Mouse (Mus musculus) liver, embryonic 16.5 days (tissue): Measurements from ENCODE around the gene Dis3l2. TPM values are rescaled to one million over a fixed set of nuclear protein-coding genes. Genes with fewer than 3 reads are reported as not detected.

Experiments
- ATAC-seq: fragments of 200-750 bp; cut with Nextera tagmentation; 2 replicates; pipeline ENCODE4 v1.8.0; 2017; ENCODE audit warnings: low read depth, mild to moderate bottlenecking, moderate number of reproducible peaks, moderate library complexity
- H3K27ac ChIP-seq: fragments of 300-500 bp; sonication (generic); 2 replicates; pipeline ENCODE4 v1.5.1; 2014; ENCODE audit warnings: mild to moderate bottlenecking, low read length
- H3K27me3 ChIP-seq: fragments of 300-500 bp; sonication (generic); 2 replicates; pipeline ENCODE4 v1.6.1; 2014; ENCODE audit warnings: low read depth, low read length, mixed read lengths; ENCODE audit not compliant: control insufficient read depth, insufficient read depth
- H3K36me3 ChIP-seq: fragments of 300-500 bp; sonication (generic); 2 replicates; pipeline ENCODE4 v1.6.1; 2014; ENCODE audit warnings: mild to moderate bottlenecking; ENCODE audit not compliant: control insufficient read depth, insufficient read depth
- H3K4me1 ChIP-seq: fragments of 300-500 bp; sonication (generic); 2 replicates; pipeline ENCODE4 v1.6.1; 2014; ENCODE audit warnings: low read depth, low read length, mixed read lengths; ENCODE audit not compliant: control insufficient read depth
- H3K4me2 ChIP-seq: fragments of 300-500 bp; sonication (generic); 2 replicates; pipeline ENCODE4 v1.6.1; 2014; ENCODE audit warnings: low read depth, low read length, mixed read lengths
- H3K4me3 ChIP-seq: fragments of 300-500 bp; sonication (generic); 2 replicates; pipeline ENCODE4 v1.5.1; 2014; ENCODE audit warnings: low read depth, mild to moderate bottlenecking, low read length
- H3K9ac ChIP-seq: fragments of 300-500 bp; sonication (generic); 2 replicates; pipeline ENCODE4 v1.6.1; 2014; ENCODE audit warnings: low read depth, low read length
- H3K9me3 ChIP-seq: fragments of 300-500 bp; sonication (generic); replicated peaks from 2 replicates; pipeline ENCODE4 v1.6.1; 2016; ENCODE audit warnings: low read length; ENCODE audit not compliant: control insufficient read depth
- WGBS: fragments of 180-500 bp; shearing (Covaris S2); extraction: QIAGEN DNeasy Blood & Tissue Kit; methylation state at CpG from one replicate; pipeline ENCODE4 v1.1.7; 2014; ENCODE audit not compliant: insufficient replicate concordance; 5-methylcytosine and 5-hydroxymethylcytosine counted together
- polyA plus RNA-seq: library from polyadenylated mRNA; unstranded; fragments of >200 nt; fragmentation: Nextera tagmentation; extraction: Ambion mirVana; gene quantifications from 2 replicates; pipeline ENCODE4 v1.2.1, GENCODE M21; 2015

The Dis3l2 gene
- polyA plus RNA-seq, 1 experiment from 2014 or later: 9.2 TPM

GRCm38 (mm10) chr1:87073776-87074175, 370.2 kb downstream of the Dis3l2 start:
- Histone ChIP-seq H3K9me3 (no peaks in the 10 kb centered on the region), H3K36me3 (no peaks in the 10 kb centered on the region), H3K4me1 (no peaks in the 10 kb centered on the region), H3K9ac (no peak overlapping the region), H3K27ac (no peak overlapping the region), H3K4me3 (no peak overlapping the region), H3K27me3 (no peaks in the 10 kb centered on the region), H3K4me2 (no peak overlapping the region)
- no peak for ATAC-seq
- 66% methylated on average over 8 of the region's 8 CpGs for WGBS

DNA sequence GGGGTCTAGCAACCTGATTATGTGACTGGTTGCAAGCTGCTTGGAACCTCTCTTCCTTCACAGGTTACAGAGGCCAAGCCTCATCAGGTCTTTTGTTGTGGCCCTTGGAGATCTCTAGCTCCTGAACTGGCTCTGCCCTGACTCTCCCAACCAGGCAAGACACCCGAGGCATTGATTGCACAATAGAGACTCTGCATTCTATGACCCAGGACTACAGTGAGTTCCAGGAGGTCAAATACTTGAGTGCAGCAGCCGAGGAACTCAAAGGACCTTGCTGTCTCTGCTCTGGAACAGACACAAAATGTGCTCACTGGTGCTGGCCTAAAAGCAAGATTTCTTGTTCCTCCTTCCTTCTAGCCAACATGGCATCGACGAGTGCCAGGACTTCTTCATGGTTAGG, 382.6 kb downstream of the Dis3l2 start:
- no peak overlapping the region for H3K4me3 ChIP-seq
- no peak overlapping the region for H3K4me2 ChIP-seq
- H3K27ac ChIP-seq: no peak overlapping the region
- H3K4me1 ChIP-seq: no peaks in the 10 kb centered on the region
- no peaks in the 10 kb centered on the region for H3K27me3 ChIP-seq
- no peak overlapping the region for H3K9ac ChIP-seq
- 44% methylated on average over 4 of the region's 4 CpGs for WGBS
- ATAC-seq: no peak
- H3K36me3 ChIP-seq: no peaks in the 10 kb centered on the region
- H3K9me3 ChIP-seq: no peaks in the 10 kb centered on the region

GRCm38 (mm10) chr1:87086964-87087363, 383.4 kb downstream of the Dis3l2 start:
- no peaks in the 10 kb centered on the region for H3K27me3 ChIP-seq
- H3K4me3 ChIP-seq: no peak overlapping the region
- no peak for ATAC-seq
- no peaks in the 10 kb centered on the region for H3K36me3 ChIP-seq
- H3K9me3 ChIP-seq: no peaks in the 10 kb centered on the region
- H3K27ac ChIP-seq: no peak overlapping the region
- WGBS: 79% methylated on average over 17 of the region's 17 CpGs
- no peak overlapping the region for H3K4me2 ChIP-seq
- no peak overlapping the region for H3K9ac ChIP-seq
- H3K4me1 ChIP-seq: no peaks in the 10 kb centered on the region

DNA sequence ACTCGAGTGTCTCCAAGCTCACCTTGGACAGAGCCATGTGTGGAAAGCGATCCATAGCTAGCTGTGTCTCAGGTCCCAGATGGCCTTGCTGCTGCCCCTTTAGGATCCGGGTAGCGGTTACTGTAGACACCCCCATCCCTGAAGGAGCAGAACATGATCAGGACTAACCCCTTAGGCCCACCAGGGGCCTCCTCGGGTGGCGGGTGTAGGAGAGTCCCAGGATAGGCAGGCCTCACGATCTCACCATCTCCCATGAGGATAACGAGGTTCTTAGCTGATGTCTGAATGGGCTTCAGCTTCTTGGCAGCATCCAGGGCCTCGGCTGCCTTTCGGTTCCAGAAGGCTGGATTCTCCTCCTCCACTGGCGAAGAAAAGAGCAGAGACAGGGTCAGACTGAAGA, 385.6 kb downstream of the Dis3l2 start:
- no peaks in the 10 kb centered on the region for H3K4me1 ChIP-seq
- ATAC-seq: no peak
- no peaks in the 10 kb centered on the region for H3K36me3 ChIP-seq
- no peaks in the 10 kb centered on the region for H3K27me3 ChIP-seq
- no peak overlapping the region for H3K9ac ChIP-seq
- H3K4me2 ChIP-seq: no peak overlapping the region
- H3K4me3 ChIP-seq: no peak overlapping the region
- no peaks in the 10 kb centered on the region for H3K9me3 ChIP-seq
- no peak overlapping the region for H3K27ac ChIP-seq
- WGBS: 69% methylated on average over 11 of the region's 11 CpGs

- no peak within 1 kb of the TSS for H3K4me3 ChIP-seq
- H3K9ac ChIP-seq: no peak within 1 kb of the TSS
- H3K4me2 ChIP-seq: no peak within 1 kb of the TSS
- 50% methylated on average over 4 of the region's 4 CpGs for WGBS
- no peaks in the 10 kb centered on the region for H3K36me3 ChIP-seq
- no peaks in the 10 kb centered on the region for H3K27me3 ChIP-seq
- H3K4me1 ChIP-seq: no peaks in the 10 kb centered on the region
- no peak within 1 kb of the TSS for H3K27ac ChIP-seq
- ATAC-seq: no peak
- H3K9me3 ChIP-seq: no peaks in the 10 kb centered on the region
Observed at GRCm38 (mm10) chr1:87089828-87090227, 386.2 kb downstream of the Dis3l2 start, which contains the start of gene Alppl2. Gene Alppl2 (minus strand): TSS chr1:87089928.

DNA sequence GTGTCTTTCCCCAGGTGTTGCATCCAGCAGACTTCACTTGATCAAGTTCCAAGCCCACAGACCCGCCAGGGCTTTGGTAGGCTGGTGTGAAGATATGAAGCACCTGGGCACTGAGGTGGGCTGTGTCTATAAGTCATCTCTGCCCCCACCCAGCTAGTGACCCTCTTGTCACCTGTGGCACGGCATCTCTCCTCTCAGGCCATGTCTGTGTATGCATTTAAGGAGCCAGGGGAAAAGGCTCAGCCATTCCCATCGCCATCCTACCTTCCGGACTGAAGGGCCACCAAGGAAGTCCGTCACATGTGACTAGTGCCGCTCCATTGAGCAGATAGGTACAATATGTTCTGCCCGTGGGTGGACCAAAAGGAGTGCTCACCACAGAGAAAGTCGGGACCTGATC, 392.0 kb downstream of the Dis3l2 start:
- no peak overlapping the region for H3K27ac ChIP-seq
- H3K9ac ChIP-seq: no peak overlapping the region
- WGBS: 60% methylated on average over 8 of the region's 8 CpGs
- H3K9me3 ChIP-seq: no peaks in the 10 kb centered on the region
- H3K4me3 ChIP-seq: no peak overlapping the region
- no peak overlapping the region for H3K4me2 ChIP-seq
- no peak for ATAC-seq
- no peaks in the 10 kb centered on the region for H3K4me1 ChIP-seq
- no peaks in the 10 kb centered on the region for H3K36me3 ChIP-seq
- H3K27me3 ChIP-seq: peaks cover 2% of the 10 kb centered on the region; the same call in 1 of the 2 replicates

DNA sequence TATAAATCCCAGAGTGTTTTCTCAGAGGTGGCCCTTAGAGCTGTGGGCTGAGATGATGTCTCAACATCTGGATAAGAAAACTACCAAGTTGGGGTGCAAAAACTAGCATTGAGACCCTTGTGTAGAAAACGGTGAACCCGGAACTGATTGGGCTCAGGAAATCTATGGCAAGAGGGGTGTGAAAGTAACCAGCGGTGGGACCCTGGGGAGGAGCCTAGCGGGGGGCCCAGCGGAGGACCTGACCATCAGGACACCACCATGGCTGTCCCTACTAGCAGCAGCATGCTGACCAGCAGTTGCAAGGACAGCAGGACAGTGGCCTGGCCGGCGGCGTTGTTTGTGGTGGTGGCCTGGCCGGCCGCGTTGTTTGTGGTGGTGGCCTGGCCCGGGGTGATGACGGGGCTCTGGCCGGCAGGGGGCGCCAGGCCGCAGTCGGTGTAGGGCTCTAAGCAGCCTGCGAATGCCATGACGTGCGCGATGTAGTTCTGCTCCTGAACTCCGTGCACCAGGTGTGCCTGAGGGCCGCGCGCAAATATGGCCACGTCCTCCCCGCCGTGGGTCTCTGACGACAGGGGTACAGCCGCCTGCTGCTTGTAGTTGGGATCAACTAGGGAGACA, 394.9 kb downstream of the Dis3l2 start:
- H3K4me1 ChIP-seq: no peaks in the 10 kb centered on the region
- WGBS: 10% methylated on average over 30 of the region's 30 CpGs

More for the DNA sequence above, 394.9 kb downstream of the Dis3l2 start:
- 0 out of 2 replicates have a peak, but pooled peaks have one; percentile 21 for ATAC-seq
- Histone ChIP-seq H3K36me3 (no peaks in the 10 kb centered on the region), H3K4me2 (no peak overlapping the region), H3K9me3 (no peaks in the 10 kb centered on the region), H3K27me3 (peaks cover 2% of the 10 kb centered on the region; the same call in 1 of the 2 replicates), H3K4me3 (no peak overlapping the region), H3K9ac (no peak overlapping the region), H3K27ac (no peak overlapping the region)

Other genes with a start within 250 kb of the Dis3l2 start
- gene Ptma, start 177.1 kb upstream of the Dis3l2 start, polyA plus RNA-seq: 500 and 746 TPM in 2 replicates
- gene Pde6d, start 121.2 kb upstream of the Dis3l2 start, polyA plus RNA-seq: 20.2 and 21.7 TPM in 2 replicates
- gene Cops7b, start 120.9 kb upstream of the Dis3l2 start, polyA plus RNA-seq: 11.6 and 11.8 TPM in 2 replicates
- gene Nppc, start 33.2 kb upstream of the Dis3l2 start, polyA plus RNA-seq: not detected in 2 replicates